Mouse (Mus musculus) layer of hippocampus, postnatal 10 days (tissue): ENCODE results near the gene Atp13a2. TPM values are rescaled to one million over a fixed set of nuclear protein-coding genes. Genes with fewer than 3 reads are reported as not detected.

ENCODE experiments used
- DNase-seq, 2 experiments: peaks; one replicate each; pipeline ENCODE4 v3.0.0; 2021; ENCODE audit warnings: low spot score in 2 of 2
- total RNA-seq, 2 experiments: library from RNA; stranded (reverse); gene quantifications; 2 replicates each; pipeline ENCODE4 v1.2.3; 2021

Atp13a2 gene
- total RNA-seq, 2 experiments from 2014 or later: 233 to 238 TPM

DNA sequence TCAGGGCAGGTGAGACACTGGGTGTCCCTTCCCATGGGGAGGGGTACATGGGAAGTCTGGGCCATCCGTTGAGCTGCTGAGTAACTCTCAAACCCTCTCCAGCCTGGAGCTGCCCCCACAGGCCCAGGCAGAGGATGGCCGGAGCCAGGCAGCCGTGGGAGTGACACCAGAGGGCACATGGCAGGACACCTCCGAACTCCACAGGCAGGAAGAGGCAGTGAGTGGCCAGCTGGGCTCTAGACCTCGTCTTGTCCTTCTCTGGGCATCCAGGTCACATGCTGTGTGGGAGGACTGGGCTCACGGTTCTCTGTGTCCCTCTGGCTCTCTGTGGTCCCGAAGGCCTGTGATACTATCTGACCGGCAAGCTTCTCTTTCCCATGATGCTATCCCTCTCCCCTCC is 7.2 kb downstream of the Atp13a2 start:
- no peak for DNase-seq

- DNase-seq: no peak
These were observed 9.1 kb downstream of the Atp13a2 start for GRCm38 (mm10) chr4:140995811-140996210.

GRCm38 (mm10) chr4:140996812-140997211 is 10.1 kb downstream of the Atp13a2 start:
- no peak for DNase-seq

- peak; percentile 66 to 75 for DNase-seq
These were observed 19.3 kb downstream of the Atp13a2 start for GRCm38 (mm10) chr4:141005983-141006382.

DNA sequence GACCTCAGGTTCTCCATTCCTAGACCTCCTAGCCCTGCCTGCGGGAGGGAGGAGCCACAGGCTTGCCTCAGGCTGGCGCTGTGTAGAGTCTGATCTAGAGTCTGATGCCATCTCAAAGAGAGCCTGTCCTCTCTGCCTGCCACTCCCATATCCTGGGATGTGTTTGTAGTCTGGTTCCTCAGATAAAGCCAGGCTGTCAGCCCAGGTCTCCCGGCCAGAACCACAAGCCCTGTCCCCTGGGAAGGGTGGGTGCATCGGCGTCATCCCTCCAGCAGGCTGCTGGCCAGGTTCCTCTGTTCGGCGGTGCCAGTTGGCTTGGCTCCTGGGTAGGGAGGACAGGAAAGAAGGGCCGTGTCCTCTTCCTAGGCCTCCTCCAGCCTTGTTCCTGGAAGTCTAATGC is 21.4 kb downstream of the Atp13a2 start:
- no peak for DNase-seq

DNA sequence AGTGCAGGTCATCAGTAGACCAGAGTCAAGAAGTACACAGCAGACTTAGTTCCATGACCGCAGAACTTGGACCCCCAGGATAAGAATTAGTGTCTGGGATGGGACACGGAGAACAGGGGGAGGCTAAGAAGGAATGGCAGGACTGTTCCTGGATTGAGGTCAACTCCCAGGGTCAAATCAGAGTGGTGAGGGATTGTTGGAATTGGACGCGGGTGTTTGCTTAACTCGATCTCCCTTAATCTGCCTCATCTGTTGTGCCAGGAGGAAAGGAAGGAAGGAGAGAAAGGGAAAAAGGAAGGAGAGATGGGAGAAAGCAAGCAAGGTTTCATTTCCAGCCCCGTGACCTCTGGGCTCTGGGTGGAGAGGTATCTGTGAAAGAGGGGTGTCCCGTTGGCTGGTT is 23.4 kb downstream of the Atp13a2 start, which contains the start of gene Mfap2:
TSS of gene Mfap2 (plus strand) at position 301 of the 400 bp plus-strand sequence.
- no peak for DNase-seq

- DNase-seq: peak in 1 of 2 experiments; percentile 64
These were observed 23.9 kb downstream of the Atp13a2 start for GRCm38 (mm10) chr4:141010526-141010925.

GRCm38 (mm10) chr4:141010941-141011429 is 24.3 kb downstream of the Atp13a2 start:
- no peak for DNase-seq

GRCm38 (mm10) chr4:141011556-141012328 is 25.1 kb downstream of the Atp13a2 start:
- peak in 1 of 2 experiments; percentile 60 for DNase-seq

GRCm38 (mm10) chr4:141012558-141012957 is 25.9 kb downstream of the Atp13a2 start:
- no peak for DNase-seq

- DNase-seq: no peak
These were observed 27.4 kb downstream of the Atp13a2 start for GRCm38 (mm10) chr4:141014114-141014513.

GRCm38 (mm10) chr4:141014856-141015255 is 28.2 kb downstream of the Atp13a2 start:
- no peak for DNase-seq

DNA sequence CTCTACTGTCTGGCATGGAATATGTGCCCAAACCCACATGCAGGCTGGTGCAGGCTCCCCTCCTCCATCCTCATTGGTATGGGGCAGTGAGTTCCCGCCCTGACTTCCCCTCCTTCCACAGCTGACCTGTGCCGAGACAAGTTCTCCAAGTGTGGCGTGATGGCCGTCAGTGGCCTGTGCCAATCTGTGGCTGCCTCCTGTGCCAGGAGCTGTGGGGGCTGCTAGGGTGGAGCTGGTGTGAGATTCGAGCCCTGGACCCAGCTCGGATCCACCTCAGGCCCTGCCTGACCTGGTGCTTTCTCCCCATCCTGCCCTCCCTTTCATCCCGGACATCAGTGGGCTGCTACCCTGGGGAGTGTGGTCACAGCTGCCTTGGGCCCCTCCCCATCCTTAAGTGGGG is 28.7 kb downstream of the Atp13a2 start:
- DNase-seq: no peak

GRCm38 (mm10) chr4:141016311-141016710 is 29.6 kb downstream of the Atp13a2 start:
- no peak for DNase-seq

GRCm38 (mm10) chr4:141017657-141018436 is 31.2 kb downstream of the Atp13a2 start:
- no peak for DNase-seq

- DNase-seq: no peak
These were observed 33.5 kb downstream of the Atp13a2 start for GRCm38 (mm10) chr4:141020220-141020619.

- DNase-seq: peak; percentile 81
These were observed 34.3 kb downstream of the Atp13a2 start for GRCm38 (mm10) chr4:141020811-141021613.

DNA sequence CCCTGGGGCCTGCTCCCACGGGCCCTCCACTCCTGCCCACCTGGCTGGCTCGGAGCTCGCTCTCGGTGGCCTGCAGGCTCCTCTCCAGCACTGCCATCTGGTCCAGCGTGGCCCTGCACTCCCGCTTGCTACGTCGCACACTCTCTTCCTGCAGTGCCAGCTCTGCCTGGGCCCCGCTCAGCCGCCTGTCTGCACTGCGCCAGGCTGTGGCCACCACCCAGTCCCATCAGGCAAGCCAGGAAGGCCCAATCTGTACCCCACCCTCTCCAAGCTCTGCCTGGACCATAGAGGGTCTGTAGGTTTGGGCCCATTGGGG is 34.9 kb downstream of the Atp13a2 start:
- DNase-seq: no peak

- DNase-seq: no peak
These were observed 37.4 kb downstream of the Atp13a2 start for GRCm38 (mm10) chr4:141024052-141024451.

GRCm38 (mm10) chr4:141024992-141025391 is 38.3 kb downstream of the Atp13a2 start:
- no peak for DNase-seq

DNA sequence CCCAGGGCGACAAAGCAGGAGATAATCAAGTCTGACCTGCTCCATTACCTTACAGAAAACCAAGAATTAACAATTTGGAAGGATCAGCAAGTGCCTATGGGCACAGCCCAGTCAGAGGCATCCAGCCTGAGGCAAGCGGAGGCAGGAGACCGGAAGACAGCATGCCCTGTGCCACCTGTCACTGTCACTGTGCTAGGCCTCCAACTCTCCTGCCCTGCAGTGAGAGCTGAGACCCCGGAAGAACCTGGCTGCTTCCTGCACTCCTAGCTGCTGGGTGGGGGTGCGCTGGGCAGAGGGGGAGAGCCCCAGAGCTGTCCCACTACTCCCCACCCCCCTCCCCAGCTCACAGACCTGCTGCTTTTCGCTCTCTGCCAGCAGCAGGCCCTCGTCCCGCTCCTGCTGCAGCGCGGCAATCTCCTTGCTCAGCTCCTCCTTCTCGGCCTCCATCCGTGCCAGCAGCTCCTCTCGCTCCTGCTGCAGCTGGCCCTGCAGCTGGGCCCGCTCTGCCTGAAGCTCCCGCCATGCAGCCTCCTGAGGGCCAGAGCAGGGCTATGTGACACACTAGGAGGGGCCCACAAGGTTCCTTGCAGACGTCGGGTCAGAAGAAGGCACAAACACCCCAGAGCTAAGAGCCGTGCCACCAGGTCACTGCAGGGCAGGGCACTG is 44.0 kb downstream of the Atp13a2 start:
- no peak for DNase-seq
